Mouse (Mus musculus) CD4-positive naive resting alpha-beta T cell, adult 57 days (primary cell): ENCODE measurements around the gene Wdr44. TPM values are rescaled to one million over a fixed set of nuclear protein-coding genes. Genes with fewer than 3 reads are reported as not detected.

Experiments used
- total RNA-seq: library from RNA; stranded (reverse); gene quantifications from one replicate; pipeline ENCODE4 v1.2.4, GENCODE M21; 2023

Wdr44 gene
- total RNA-seq = 34.1 TPM

DNA sequence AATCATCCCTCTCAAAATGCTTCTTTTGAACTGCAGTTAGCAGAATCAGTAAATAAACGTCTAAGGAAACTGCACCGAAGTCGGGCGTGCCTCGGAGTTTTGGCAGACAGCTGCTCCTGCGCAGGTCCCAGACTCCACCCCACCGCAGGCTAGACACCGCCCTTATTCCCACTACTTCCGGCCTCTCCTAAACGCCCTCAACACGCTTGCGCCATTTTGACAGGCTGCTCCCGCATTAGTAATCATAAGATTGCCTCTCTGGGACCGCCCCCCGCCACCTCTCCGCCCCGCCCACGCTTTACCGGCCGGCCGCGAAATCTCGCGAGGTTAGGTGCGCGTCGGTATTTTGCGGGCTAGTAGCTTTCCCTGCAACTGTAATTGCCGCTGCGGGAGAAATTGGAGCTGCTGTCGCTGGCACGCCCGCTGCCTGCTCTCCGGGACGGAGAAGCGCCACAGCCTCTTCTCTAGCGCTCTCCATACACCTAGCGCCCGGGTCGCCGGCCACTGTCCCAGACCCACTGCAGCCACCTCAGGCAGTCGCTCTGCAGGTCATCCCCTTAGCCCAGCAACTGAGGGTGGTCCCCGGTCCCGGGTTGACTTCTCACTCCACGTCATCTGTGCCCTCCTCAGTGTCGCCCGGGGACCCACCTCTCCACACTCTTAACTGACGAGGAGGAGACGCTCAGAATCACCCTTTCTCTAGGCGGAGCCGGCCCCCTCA lies at the start of gene Wdr44:
TSS of gene Wdr44 (plus strand) at position 330 of the 721 bp plus-strand sequence.

Other genes starting within 250 kb of the Wdr44 start
- gene Gm4907, start 189.5 kb downstream of the Wdr44 start, total RNA-seq = not detected